Mouse (Mus musculus): ENCODE results near the gene Gpr156.

- TF ChIP-seq CTCF (IDR thresholded peaks at IDR 0.05; ENCODE audit: low read depth), result no peak
- no peak for TF ChIP-seq EP300 (IDR thresholded peaks at IDR 0.05; ENCODE audit: low read depth)
Measured at GRCm38 (mm10) chr16:37911086-37911485, 5.2 kb upstream of the Gpr156 start.

Data from heart, postnatal 0 days (tissue).